Mouse (Mus musculus): ENCODE measurements at regions not wholly inside any gene's neighbourhood (a gene's known extent, or its start where the extent isn't known, plus 50 kb on each side); places are given as distances from the start of the nearest gene placed in this dataset.

DNA sequence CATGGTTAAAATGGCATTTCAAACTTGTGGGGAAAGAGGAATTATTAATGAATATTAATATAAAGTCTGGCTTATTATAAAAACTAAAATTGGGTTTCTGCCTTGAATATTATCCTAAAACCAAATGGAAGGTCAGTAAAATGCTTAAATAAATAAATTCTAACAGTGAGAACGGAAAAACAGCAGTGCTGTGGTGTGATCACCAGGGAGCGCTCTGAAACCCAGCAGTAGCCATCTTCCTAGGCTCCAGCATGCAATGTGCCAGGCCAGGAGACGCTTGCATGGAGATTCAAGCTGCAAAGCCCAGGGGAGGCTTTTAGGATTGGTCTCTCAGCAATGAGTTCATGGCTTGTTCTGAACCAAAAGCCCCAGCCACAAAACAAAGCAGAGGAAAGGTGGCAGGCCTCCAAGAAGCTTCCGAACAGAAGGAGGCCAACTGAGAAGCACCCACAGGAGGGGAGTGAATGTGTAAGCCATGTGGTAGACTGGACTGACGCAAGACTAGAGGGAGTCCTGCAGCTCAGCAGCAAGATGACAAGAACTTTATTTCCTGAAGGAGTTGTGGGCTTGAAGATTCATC is 52.3 kb upstream of the Bace2 start:
- peak; percentile 26 for DNase-seq (ENCODE audit: low read depth, low spot score)
